Mouse (Mus musculus) heart, postnatal 0 days (tissue): ENCODE measurements around the gene Atxn1. TPM values are rescaled to one million over a fixed set of nuclear protein-coding genes. Genes with fewer than 3 reads are reported as not detected.

ENCODE experiments used
- ATAC-seq: fragments of 200-750 bp; cut with Nextera tagmentation; 2 replicates; pipeline ENCODE4 v1.8.0; 2017; ENCODE audit warnings: low read depth, moderate number of reproducible peaks, moderate library complexity; ENCODE audit not compliant: insufficient read depth
- DNase-seq: peaks from one replicate; pipeline ENCODE4 v3.0.0-alpha.2; 2016; ENCODE audit warnings: low spot score
- H3K27ac ChIP-seq: fragments of 300-500 bp; sonication (generic); 2 replicates; pipeline ENCODE4 v1.5.1; 2014; ENCODE audit warnings: low read depth, mild to moderate bottlenecking
- H3K27me3 ChIP-seq: fragments of 300-500 bp; sonication (generic); 2 replicates; pipeline ENCODE4 v1.6.1; 2014; ENCODE audit warnings: low read length, mixed read lengths; ENCODE audit not compliant: control insufficient read depth, insufficient read depth
- H3K36me3 ChIP-seq: fragments of 300-500 bp; sonication (generic); replicated peaks from 2 replicates; pipeline ENCODE4 v1.6.1; 2014; ENCODE audit warnings: low read length, mixed read lengths; ENCODE audit not compliant: control insufficient read depth, insufficient read depth
- H3K4me1 ChIP-seq: fragments of 300-500 bp; sonication (generic); 2 replicates; pipeline ENCODE4 v1.6.1; 2014; ENCODE audit warnings: antibody characterized with exemption; ENCODE audit not compliant: control insufficient read depth, insufficient read depth
- H3K4me2 ChIP-seq: fragments of 300-500 bp; sonication (generic); 2 replicates; pipeline ENCODE4 v1.6.1; 2014; ENCODE audit warnings: low read depth, mild to moderate bottlenecking, low read length, moderate library complexity
- H3K4me3 ChIP-seq: fragments of 300-500 bp; sonication (generic); 2 replicates; pipeline ENCODE4 v1.5.1; 2014; ENCODE audit warnings: low read depth, low read length
- H3K9ac ChIP-seq: fragments of 300-500 bp; sonication (generic); replicated peaks from 2 replicates; pipeline ENCODE4 v1.6.1; 2014; ENCODE audit warnings: low read depth, low read length, mixed read lengths
- H3K9me3 ChIP-seq: fragments of 300-500 bp; sonication (generic); replicated peaks from 2 replicates; pipeline ENCODE4 v1.6.1; 2016; ENCODE audit warnings: low read length; ENCODE audit not compliant: control insufficient read depth
- CTCF ChIP-seq: IDR thresholded peaks from 2 replicates; pipeline ENCODE4 v1.5.1; 2016; ENCODE audit warnings: antibody characterized with exemption, control low read depth, low read depth
- EP300 ChIP-seq: IDR thresholded peaks from 2 replicates; pipeline ENCODE4 v1.6.1; 2016; ENCODE audit warnings: antibody characterized with exemption, low read depth
- WGBS: fragments of 180-500 bp; shearing (Covaris S2); extraction: QIAGEN DNeasy Blood & Tissue Kit; methylation state at CpG from one replicate; pipeline ENCODE4 v1.1.7; 2014; 5-methylcytosine and 5-hydroxymethylcytosine counted together
- polyA plus RNA-seq: library from polyadenylated mRNA; unstranded; fragments of >200 nt; fragmentation: Nextera tagmentation; extraction: Ambion mirVana; gene quantifications from 2 replicates; pipeline ENCODE4 v1.2.1, GENCODE M21; 2015
- total RNA-seq: library from RNA; depleted of rRNA; stranded (reverse); fragments of >200 nt; gene quantifications from 2 replicates; pipeline ENCODE4 v1.2.3, GENCODE M21; 2014; ENCODE audit warnings: low replicate concordance

Gene Atxn1
- total and polyA plus RNA-seq, 2 experiments from 2014 or later: 10.3 to 15.0 TPM

DNA sequence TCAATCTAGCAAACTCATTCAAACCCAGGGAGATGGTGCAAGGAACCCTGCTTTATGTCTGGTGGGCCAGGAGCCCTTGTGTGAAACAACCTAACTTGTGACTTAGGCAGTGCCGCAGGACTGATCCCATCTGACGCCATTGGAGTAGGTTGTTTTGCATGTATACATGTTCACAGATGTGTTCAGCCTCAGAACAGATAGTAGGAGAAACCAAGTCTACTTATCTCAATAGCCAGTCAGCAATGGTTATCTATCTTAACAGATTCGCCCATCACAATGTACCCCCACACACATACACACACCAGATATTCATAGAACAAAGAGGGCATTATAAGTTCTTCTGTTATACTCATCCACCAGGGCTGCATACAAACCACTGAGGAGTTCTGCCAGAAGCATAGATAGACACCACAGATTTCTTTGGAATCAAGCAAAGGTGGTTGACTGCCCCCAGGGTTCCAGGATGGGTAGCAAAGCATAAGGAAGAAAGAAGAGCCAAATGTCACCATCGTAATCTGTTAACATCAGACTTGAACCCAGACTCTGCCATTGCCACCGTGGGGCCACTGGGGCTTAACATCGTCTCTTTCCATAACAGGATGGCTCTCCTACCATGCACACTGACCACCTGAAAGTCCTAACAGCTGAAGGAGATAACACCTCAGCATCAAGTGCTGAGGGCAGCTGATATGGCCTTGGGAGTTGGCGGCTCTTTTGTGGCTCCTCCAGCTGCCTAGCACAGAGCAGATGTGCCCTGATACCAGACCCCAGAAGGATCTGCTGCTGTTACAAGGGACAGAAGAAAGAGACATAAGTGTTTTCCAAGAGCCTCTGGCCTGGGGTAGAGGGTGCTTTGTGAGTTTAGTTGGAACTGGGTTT is 115.4 kb downstream of the Atxn1 start:
- Histone ChIP-seq H3K27me3 (no peaks in the 10 kb centered on the region), H3K4me2 (no peak overlapping the region), H3K27ac (no peak overlapping the region), H3K4me3 (no peak overlapping the region), H3K4me1 (0 out of 2 replicates have a peak, but pooled peaks cover 3% of the 10 kb centered on the region), H3K36me3 (no peaks in the 10 kb centered on the region), H3K9me3 (no peaks in the 10 kb centered on the region), H3K9ac (no peak overlapping the region)
- WGBS: 69% methylated on average over 7 of the region's 7 CpGs
- ATAC-seq (no peak), DNase-seq (no peak)
- TF ChIP-seq EP300 (no peak), CTCF (no peak)

DNA sequence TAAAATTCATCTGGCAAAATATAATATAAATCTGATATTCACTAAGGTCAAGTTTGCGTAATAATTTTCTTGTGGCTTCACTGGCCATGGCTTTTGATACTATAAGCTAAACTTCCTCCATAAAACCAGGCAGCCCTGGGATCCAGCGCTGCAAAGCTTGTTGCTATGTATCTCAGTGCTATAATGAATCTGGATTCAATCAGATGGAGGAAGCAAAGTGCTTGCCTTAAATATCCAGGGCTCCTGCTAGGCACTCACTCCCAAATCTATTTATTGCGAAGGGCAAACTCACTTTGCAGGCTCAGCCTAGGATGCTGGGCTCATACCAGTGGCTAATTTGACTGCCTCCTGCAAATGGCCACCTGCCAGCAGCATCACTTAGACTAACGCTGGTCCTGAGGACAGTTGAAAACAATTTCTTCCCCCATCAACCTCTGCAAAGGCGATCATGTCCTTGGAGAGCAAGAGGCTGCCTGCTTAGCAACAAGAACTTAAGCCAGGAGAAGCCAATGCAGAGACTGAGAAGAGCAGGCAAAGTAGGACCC is 122.2 kb downstream of the Atxn1 start:
- Histone ChIP-seq H3K4me1 (no peaks in the 10 kb centered on the region; the same call in 1 of the 2 replicates), H3K4me3 (no peak overlapping the region), H3K27ac (no peak overlapping the region), H3K36me3 (no peaks in the 10 kb centered on the region), H3K9me3 (no peaks in the 10 kb centered on the region), H3K27me3 (no peaks in the 10 kb centered on the region), H3K9ac (no peak overlapping the region), H3K4me2 (no peak overlapping the region)
- WGBS: 59% methylated on average over 5 of the region's 5 CpGs
- ATAC-seq (no peak), DNase-seq (no peak)
- TF ChIP-seq EP300: no peak

DNA sequence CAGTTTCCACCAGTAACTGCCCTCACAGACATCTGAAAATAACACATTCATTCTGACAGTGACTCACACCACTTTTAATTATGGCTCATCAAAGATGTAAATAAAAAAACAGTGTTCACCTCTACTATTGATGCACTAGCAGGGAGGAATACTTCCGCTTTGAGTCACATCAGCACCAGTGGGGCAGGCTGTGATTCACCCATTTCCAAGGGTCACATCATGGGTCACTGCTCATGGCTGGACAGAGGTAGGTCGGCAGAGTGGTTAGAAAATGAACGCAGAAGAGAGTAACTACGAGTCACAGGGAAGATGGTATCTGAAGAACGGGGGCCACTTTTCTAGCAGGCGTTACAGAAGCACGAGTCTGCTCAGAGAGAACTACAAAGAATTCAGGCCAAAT is 124.9 kb downstream of the Atxn1 start:
- Histone ChIP-seq H3K27me3 (no peaks in the 10 kb centered on the region), H3K4me2 (no peak overlapping the region), H3K27ac (no peak overlapping the region), H3K9ac (no peak overlapping the region), H3K4me3 (no peak overlapping the region), H3K9me3 (no peaks in the 10 kb centered on the region), H3K36me3 (peaks cover 11% of the 10 kb centered on the region; the same call in 1 of the 2 replicates), H3K4me1 (no peaks in the 10 kb centered on the region; the same call in 1 of the 2 replicates)
- DNase-seq (no peak), ATAC-seq (no peak)
- no peak for TF ChIP-seq EP300
- TF ChIP-seq CTCF: no peak
- 61% methylated on average over 7 of the region's 7 CpGs for WGBS

DNA sequence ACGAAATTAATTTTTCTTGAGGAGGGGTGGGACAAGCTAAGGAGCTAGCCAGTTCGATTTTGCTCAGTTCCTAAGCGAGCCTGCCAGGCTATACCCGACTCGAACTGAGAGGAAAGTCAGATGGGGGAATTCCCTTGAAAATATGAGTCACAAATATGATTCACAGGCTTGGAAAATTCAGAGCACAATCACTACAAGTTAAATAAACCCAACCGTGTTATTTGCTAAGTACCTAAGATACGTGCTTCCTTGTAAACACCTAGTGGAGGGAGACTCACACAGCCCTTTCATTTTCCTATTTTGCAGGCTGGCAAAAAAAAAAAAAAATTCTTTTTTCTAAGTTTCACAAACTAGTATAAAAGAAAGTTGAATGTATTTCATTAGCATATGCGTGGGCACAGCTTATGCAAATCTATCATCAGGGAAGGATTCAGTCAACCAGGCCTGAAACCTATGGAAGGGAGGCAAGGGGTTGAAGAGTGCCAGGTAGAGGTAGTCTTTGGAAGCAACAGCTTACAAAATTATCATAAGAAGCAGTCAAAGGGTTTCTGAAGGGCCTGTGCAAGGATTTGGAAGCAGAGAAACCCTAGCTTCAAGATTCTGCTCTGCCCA is 127.1 kb downstream of the Atxn1 start:
- Histone ChIP-seq H3K27me3 (no peaks in the 10 kb centered on the region), H3K4me3 (no peak overlapping the region), H3K27ac (no peak overlapping the region), H3K4me1 (no peaks in the 10 kb centered on the region; the same call in 1 of the 2 replicates), H3K9ac (no peak overlapping the region), H3K36me3 (peaks cover 12% of the 10 kb centered on the region; the same call in 1 of the 2 replicates), H3K4me2 (no peak overlapping the region), H3K9me3 (peaks cover 4% of the 10 kb centered on the region; the same call in 1 of the 2 replicates)
- WGBS: 80% methylated on average over 8 of the region's 8 CpGs
- no peak for TF ChIP-seq CTCF
- no peak for TF ChIP-seq EP300
- DNase-seq (no peak), ATAC-seq (no peak)

DNA sequence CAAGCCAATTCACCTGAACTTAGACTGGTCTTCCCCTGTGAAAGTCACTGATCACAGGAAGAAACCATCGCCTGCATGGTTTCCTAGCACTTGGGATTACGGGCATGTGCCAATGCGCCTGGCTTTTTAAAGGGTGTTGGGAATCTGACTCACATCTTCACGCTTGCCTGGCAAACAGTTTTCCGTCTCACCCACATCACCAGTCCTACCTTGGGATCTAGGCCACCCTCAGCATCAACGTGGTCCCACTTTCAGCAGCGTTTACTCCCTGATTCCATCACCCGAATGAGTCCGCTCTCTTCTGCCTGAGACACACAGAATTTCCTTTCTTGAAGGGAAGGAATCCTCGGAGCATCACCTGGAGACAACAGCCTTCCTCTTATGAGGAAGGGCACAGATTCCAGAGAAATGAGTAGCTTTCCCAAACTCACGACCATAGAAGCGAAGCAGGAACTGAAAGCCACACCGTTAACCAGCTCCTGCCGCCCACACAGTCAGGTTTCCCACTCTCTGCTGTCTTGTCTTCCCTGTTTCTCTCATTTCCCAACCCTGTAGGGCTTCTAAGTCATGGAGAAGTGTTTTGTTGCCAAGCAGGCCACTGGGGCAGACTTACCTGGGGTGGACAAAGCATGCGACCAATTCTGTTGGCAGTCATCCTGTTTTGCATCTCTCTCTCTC is 128.3 kb downstream of the Atxn1 start:
- Histone ChIP-seq H3K36me3 (peaks cover 12% of the 10 kb centered on the region; the same call in 1 of the 2 replicates), H3K27me3 (no peaks in the 10 kb centered on the region), H3K4me2 (no peak overlapping the region), H3K27ac (no peak overlapping the region), H3K4me1 (no peaks in the 10 kb centered on the region), H3K9me3 (peaks cover 4% of the 10 kb centered on the region; the same call in 1 of the 2 replicates), H3K4me3 (no peak overlapping the region), H3K9ac (no peak overlapping the region)
- TF ChIP-seq EP300: no peak
- no peak for TF ChIP-seq CTCF
- no peak for DNase-seq
- WGBS: 90% methylated on average over 15 of the region's 15 CpGs
- ATAC-seq: no peak
